Mouse (Mus musculus) heart, adult 18-20 months (tissue): ENCODE measurements around the gene Speg. TPM values are rescaled to one million over a fixed set of nuclear protein-coding genes. Genes with fewer than 3 reads are reported as not detected.

ENCODE experiments used
- DNase-seq, 2 experiments: peaks; one replicate each; pipeline ENCODE4 v3.0.0; 2021 to 2022; ENCODE audit warnings: mixed read lengths in 1 of 2
- total RNA-seq, 2 experiments: library from RNA; stranded (reverse); gene quantifications; 2 replicates each; pipeline ENCODE4 v1.2.3; 2021

The Speg gene
- total RNA-seq, 2 experiments from 2014 or later: 115 TPM

GRCm38 (mm10) chr1:75458789-75459684, 83.9 kb downstream of the Speg start:
- DNase-seq: peak; percentile 53 to 63

- DNase-seq: no peak
Observed at GRCm38 (mm10) chr1:75460297-75460696, 85.2 kb downstream of the Speg start.

GRCm38 (mm10) chr1:75462636-75463035, 87.5 kb downstream of the Speg start:
- DNase-seq: no peak

- no peak for DNase-seq
Observed at GRCm38 (mm10) chr1:75463652-75464204, 88.6 kb downstream of the Speg start.

DNA sequence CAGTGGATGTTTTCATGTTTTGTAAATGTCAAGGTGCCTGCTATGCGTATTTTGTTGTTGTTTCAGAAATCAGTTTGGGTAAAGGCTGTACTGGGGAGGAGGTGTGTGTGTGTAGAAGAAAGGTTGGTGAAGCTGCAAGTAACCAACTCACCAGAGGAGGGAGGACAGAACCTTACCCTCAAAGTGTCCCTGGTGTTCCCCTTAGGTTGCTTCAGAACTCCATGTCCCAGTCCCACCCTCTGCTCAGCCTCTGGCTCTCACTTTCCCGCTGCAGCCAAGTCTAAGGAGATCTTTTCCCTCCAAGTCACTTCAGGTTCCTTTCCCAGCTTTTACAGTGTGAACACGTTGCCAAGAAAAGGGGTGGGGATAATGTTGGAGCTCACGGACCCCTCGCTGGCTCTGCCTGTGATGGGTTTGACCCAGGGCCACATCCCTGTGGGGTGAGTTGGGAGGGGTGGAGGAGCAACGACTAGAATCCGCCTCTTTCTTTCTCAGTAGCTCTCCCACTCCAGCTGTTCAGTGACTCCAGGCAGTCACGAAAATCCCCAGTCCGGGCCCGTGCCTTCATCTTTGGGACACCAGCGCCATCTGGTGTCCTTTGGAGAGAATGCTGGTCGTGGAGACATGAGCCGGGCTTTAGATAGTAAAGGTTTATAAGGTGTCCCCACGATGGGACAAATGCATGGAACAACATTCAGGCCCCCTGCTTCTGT, 92.3 kb downstream of the Speg start:
- DNase-seq: peak; percentile 81 to 89

DNA sequence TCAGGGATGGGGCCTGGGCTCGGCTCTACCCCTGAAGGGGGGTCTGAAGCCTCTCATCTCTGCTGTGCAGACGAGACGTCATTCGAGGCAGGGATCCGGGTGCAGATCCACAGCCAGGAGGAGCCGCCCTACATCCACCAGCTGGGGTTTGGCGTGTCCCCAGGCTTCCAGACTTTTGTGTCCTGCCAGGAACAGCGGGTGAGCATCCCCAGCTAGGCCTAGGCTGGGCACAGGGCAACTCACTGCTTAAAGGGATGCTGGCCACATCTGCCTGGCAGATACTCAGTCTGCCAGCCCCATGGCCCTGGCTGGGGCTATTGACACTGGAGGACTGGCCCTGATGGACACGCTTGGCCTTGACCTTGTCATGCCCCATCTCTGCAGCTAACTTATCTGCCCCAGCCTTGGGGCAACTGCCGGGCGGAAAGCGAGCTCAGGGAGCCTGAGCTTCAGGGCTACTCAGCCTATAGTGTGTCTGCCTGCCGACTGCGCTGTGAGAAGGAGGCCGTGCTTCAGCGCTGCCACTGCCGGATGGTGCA, 94.3 kb downstream of the Speg start:
- no peak for DNase-seq

DNA sequence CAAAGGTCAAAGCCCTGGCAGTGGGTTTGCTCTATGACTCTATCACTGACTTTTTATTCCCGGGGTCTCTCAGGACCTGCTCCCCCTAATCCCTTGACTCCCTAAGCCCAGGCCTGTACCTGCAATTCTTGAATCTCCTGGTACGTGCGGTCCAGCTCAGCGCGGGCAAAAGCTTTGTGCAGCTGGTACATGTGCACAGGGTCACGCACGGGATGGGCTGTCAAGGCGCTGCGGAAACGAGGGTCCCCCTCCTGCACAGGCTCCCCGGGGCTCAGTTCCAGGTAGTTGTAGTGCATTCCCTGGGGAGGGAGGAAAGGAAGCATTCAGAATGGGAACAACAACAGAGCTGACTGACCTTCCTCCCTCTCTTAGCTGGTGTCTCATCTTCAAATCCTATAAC, 101.3 kb downstream of the Speg start:
- no peak for DNase-seq

DNA sequence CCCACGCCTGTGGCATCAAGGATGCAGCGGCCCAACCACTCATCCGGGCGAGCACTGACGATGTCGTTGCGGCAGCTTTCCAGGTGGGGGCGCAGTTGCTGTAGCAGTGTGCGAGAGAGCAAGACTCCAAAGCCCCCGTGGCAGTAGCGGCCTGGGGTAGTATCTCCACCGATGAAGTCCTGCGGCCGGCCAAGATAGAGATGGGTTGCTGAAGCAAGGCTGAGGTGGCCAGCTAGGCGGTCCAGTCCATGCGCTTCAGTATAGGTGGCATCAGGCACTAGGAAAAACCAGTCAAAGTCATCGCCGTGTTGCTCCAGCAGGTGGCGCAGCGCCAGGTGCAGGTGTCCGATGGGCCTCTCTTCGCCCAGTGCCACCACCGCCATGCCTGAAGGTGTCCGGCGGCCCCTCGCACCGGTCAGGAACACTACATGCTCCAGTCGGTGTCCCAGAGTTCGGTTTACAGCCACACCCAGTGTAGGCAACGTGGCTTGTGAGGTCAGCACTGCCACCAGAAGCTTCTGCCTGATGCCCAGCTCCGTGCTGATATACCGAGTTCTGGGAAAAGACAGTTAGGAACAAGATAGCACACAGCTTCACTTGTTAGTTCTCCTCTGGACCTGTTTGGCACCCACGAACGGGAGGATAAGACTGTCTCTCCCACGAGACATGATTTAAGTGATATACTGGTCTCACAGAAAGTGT, 102.3 kb downstream of the Speg start:
- peak; percentile 70 to 86 for DNase-seq

- DNase-seq: no peak
Observed at GRCm38 (mm10) chr1:75477966-75478290, 102.8 kb downstream of the Speg start.

- DNase-seq: peak; percentile 60 to 74
Observed at GRCm38 (mm10) chr1:75478497-75478896, 103.4 kb downstream of the Speg start.

DNA sequence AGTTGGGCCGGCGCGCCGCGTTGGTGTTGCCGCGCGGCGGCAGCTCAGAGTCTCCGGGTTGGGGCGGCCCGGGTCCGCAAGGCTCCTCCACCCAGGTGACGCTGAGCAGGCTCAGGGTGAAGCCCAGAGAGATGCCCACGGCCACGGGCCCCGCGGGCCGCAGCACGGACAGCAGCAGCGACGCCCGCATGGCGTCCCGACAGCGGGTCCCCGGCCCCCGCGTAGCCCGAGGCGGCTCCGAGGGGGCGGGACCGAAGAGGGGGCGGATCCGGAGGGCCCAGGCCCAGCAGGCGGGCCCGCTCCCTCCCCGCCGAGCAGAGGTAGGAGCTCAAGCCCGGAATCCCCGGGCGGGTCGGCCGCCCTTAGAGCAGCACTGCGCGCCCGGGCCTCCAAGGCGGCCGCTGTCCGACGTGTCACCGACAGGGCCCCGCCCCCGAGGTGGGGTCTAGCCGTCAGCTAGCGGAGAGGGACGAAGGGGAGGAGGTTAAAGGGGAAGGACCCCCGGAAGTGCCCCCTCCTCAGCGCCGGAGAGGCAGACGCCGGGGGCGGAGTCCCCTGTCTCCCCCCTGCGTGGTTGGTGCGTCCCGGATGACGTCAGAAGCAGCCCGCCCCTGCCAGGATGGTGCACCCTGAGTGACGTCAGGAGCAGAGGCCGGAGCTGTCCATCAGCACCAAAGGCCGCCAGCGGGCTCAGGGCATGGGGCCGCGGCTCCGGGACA, 104.0 kb downstream of the Speg start, which contains the start of the genes Chpf and Tmem198:
Gene Chpf (minus strand): TSS at position 392 of the 719 bp plus-strand sequence.
Gene Tmem198 (plus strand): TSS at position 617 of the 719 bp plus-strand sequence.
- peak; percentile 95 to 96 for DNase-seq

GRCm38 (mm10) chr1:75479635-75479989, 104.5 kb downstream of the Speg start:
- DNase-seq: no peak

DNA sequence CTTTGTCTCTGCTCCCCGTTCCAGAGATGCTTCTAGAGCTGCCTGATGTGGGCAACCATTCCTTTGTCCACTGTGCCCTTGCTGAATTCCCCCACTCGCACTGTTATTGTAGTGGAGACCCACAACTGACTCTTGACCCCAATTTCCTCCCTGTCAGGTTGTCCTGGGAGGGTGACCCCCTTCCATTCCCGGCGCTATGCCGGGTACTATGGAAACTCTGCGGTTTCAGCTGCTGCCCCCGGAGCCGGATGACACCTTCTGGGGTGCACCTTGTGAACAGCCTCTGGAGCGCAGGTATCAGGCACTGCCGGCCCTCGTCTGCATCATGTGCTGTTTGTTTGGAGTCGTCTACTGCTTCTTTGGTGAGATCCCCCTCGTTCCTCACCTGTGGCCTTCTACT, 104.9 kb downstream of the Speg start:
- no peak for DNase-seq

- no peak for DNase-seq
Observed at GRCm38 (mm10) chr1:75480735-75481134, 105.6 kb downstream of the Speg start.

Other genes with a start within 250 kb of the Speg start
- gene Slc23a3, start 241.4 kb upstream of the Speg start, total RNA-seq: under 1 TPM; 0.32 to 0.49 TPM
- 10 to 100 TPM; 22.5 to 27.4 TPM for gene Cnppd1, start 232.6 kb upstream of the Speg start, total RNA-seq
- gene Retreg2, start 232.5 kb upstream of the Speg start, total RNA-seq: 10 to 100 TPM; 20.3 to 23.0 TPM
- gene Zfand2b, start 206.7 kb upstream of the Speg start, total RNA-seq: 10 to 100 TPM; 12.1 to 14.1 TPM
- gene Abcb6, start 194.9 kb upstream of the Speg start, total RNA-seq: 10 to 100 TPM; 28.5 to 29.4 TPM
- gene Ankzf1, start 183.1 kb upstream of the Speg start, total RNA-seq: 10 to 100 TPM in 1 of 2 experiments, 1 to 10 TPM in 1; 7.8 to 10.8 TPM
- 10 to 100 TPM; 58.8 to 68.8 TPM for gene Atg9a, start 183.1 kb upstream of the Speg start, total RNA-seq
- gene Glb1l, start 164.5 kb upstream of the Speg start, total RNA-seq: 1 to 10 TPM; 2.0 to 2.5 TPM
- 10 to 100 TPM; 35.8 to 36.5 TPM for gene Stk16, start 164.5 kb upstream of the Speg start, total RNA-seq
- gene Tuba4a, start 155.4 kb upstream of the Speg start, total RNA-seq: 1,000 to 10,000 TPM in 1 of 2 experiments, 100 to 1,000 TPM in 1; 973 to 1,125 TPM
- not detected for gene A630095N17Rik, start 143.2 kb upstream of the Speg start, total RNA-seq
- 100 to 1,000 TPM; 123 to 127 TPM for gene Dnajb2, start 138.9 kb upstream of the Speg start, total RNA-seq
- gene Ptprn, start 110.8 kb upstream of the Speg start, total RNA-seq: 1 to 10 TPM; 1.2 to 2.0 TPM
- gene Resp18, start 96.9 kb upstream of the Speg start, total RNA-seq: not detected
- 10 to 100 TPM; 80.9 to 88.3 TPM for gene Dnpep, start 57.3 kb upstream of the Speg start, total RNA-seq
- 1,000 to 10,000 TPM; 1,347 to 1,386 TPM for gene Des, start 15.0 kb upstream of the Speg start, total RNA-seq
- gene Gmppa, start 60.6 kb downstream of the Speg start, total RNA-seq: 10 to 100 TPM; 34.5 to 38.2 TPM
- gene Asic4, start 75.1 kb downstream of the Speg start, total RNA-seq: not detected
- 10 to 100 TPM; 22.0 to 22.4 TPM for gene Chpf, start 104.0 kb downstream of the Speg start, total RNA-seq
- gene Tmem198, start 104.2 kb downstream of the Speg start, total RNA-seq: under 1 TPM; 0.30 to 0.46 TPM
- 100 to 1,000 TPM; 107 to 108 TPM for gene Obsl1, start 131.2 kb downstream of the Speg start, total RNA-seq
- gene Inha, start 131.8 kb downstream of the Speg start, total RNA-seq: 1 to 10 TPM; 3.0 to 3.1 TPM
- 10 to 100 TPM in 1 of 2 experiments, 1 to 10 TPM in 1; 6.6 to 10.9 TPM for gene Stk11ip, start 146.2 kb downstream of the Speg start, total RNA-seq
- 100 to 1,000 TPM; 249 to 266 TPM for gene Slc4a3, start 171.0 kb downstream of the Speg start, total RNA-seq